Mouse (Mus musculus) adipocyte (in vitro differentiated cells): ENCODE data around the gene Zp1.
A peak's percentile ranks its signal among the peaks of the same experiment; 100 is the strongest.

Source experiments
- DNase-seq: peaks from one replicate; pipeline ENCODE4 v3.0.0-alpha.2; 2016; ENCODE audit warnings: low spot score

The Zp1 gene

GRCm38 (mm10) chr19:10878201-10878837, 42.1 kb downstream of the Zp1 start:
- no peak for DNase-seq

- no peak for DNase-seq
Measured at GRCm38 (mm10) chr19:10871328-10871961, 49.0 kb downstream of the Zp1 start.

GRCm38 (mm10) chr19:10870676-10871075, 49.8 kb downstream of the Zp1 start:
- no peak for DNase-seq

DNA sequence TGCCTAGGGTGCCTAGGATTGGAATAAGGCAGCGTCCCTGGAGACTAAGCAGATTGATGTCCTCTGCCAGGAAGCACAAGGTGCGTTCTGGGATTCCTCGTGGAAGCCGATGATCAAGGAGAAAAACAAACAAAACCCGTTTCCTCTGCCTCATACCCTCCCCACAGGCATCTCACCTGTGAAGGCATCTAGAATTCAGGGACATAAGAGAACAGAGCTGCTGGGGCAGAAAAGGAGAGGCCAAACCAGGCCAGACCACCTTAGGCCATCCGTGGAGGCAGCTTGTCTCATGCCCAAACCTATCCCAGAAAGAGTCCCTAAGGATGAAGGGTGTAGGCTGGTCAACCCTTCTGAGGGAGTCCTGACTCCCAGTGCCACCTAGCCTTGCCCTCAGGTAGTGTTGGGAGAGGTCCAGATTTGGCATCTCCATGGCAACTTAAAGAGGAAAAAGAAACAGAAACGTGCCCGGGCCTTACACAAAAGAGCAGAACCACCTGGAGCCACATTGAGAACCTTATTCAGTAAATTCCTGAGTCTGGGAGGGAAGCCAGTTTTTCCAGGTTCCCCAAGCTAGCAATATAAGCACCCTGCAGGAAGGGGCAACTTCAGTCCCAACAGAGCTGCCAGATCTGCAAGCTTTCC, 50.4 kb downstream of the Zp1 start, which contains the start of gene Tmem132a:
Gene Tmem132a (minus strand): TSS at position 55 of the 642 bp plus-strand sequence.
- no peak for DNase-seq

- DNase-seq = peak; percentile 77
Measured at GRCm38 (mm10) chr19:10869241-10869885, 51.1 kb downstream of the Zp1 start.

- DNase-seq = no peak
Measured at GRCm38 (mm10) chr19:10868623-10869141, 51.8 kb downstream of the Zp1 start.

DNA sequence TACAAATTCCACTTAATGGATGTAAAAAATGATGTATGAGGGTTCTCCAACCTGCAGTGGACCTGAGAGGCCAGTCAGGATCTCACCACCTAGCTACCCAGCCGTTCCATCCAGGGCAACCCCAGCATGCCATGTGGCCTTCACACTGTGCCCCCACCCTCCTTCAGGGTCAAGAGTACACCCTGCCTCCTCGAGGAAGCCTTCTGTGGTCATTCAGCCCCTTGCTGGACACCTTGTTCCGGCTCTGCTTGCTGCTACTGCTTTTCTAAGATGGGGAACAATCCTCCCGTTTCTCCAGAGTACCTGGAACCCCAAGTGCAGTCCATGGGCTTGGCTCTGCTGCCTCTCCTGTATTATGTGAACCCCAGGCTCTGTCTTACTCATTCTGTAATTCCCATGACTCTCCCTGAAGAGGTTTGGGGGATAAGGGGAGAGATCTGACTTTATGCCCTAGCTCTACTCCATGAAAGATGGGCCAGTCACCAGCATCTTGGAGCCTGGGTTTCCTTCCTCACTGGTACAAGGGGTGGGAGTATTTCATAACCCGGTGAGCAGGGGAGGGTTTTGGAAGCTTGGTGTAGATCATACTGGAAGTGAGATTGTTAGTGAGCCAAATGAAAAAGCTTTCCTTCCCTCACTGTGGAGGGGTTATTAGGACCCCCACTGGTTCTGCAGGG, 52.3 kb downstream of the Zp1 start:
- DNase-seq = no peak

GRCm38 (mm10) chr19:10866351-10866750, 54.1 kb downstream of the Zp1 start:
- DNase-seq = no peak
